Mouse (Mus musculus): ENCODE measurements at regions not wholly inside any gene's neighbourhood (a gene's known extent, or its start where the extent isn't known, plus 50 kb on each side); places are given as distances from the start of the nearest gene placed in this dataset.

- H3K9me3 ChIP-seq (replicated peaks; ENCODE audit: low read length) = peaks cover 10% of the 10 kb centered on the region
- H3K4me2 ChIP-seq (ENCODE audit: insufficient read depth, low read depth, poor library complexity, severe bottlenecking) = no peak overlapping the region
- H3K79me2 ChIP-seq (replicated peaks; ENCODE audit: control insufficient read depth, extremely low read depth, insufficient read depth, poor library complexity, severe bottlenecking) = no peaks in the 10 kb centered on the region
- H3K27ac ChIP-seq (ENCODE audit: insufficient read depth, low read depth) = no peak overlapping the region
- dilution Hi-C loops (cut with MboI; ENCODE audit: extremely low pct_ligation_motif_present, extremely low pct_unique_long_range_greater_than_20kb, low sequenced_read_pairs) (no loop called here), in situ Hi-C loops (cut with MboI; ENCODE audit: low pct_ligation_motif_present, low pct_unique_long_range_greater_than_20kb, low sequenced_read_pairs) (no loop called here)
- no peak for DNase-seq (ENCODE audit: extremely low read depth)
- H3K9ac ChIP-seq (ENCODE audit: insufficient read depth, low read depth) = no peak overlapping the region
- no peaks in the 10 kb centered on the region for H3K36me3 ChIP-seq (replicated peaks in 1 of 2; ENCODE audit: control insufficient read depth in 1 of 2, insufficient read depth in 1 of 2, low read length in 1 of 2)
- peaks cover 0 to 6% of the 10 kb centered on the region in 2 experiments; a peak in 1 of 4 replicates for H3K4me1 ChIP-seq (ENCODE audit: control insufficient read depth in 1 of 2, insufficient read depth in 2 of 2)
- H3K4me3 ChIP-seq (replicated peaks in 1 of 3; ENCODE audit: low read depth in 2 of 3, low read length in 2 of 3, poor library complexity in 1 of 3) = no peak overlapping the region
- H3K27me3 ChIP-seq (replicated peaks) = no peaks in the 10 kb centered on the region
- no peak for TF ChIP-seq NELFE (IDR thresholded peaks at IDR 0.05; ENCODE audit: low read depth, low read length)
- no peak for TF ChIP-seq MAFK (IDR thresholded peaks at IDR 0.05; ENCODE audit: insufficient replicate concordance, low read length)
- no peak for TF ChIP-seq RAD21 (IDR thresholded peaks at IDR 0.05; ENCODE audit: low read depth, low read length)
- no peak for TF ChIP-seq ETS1 (conservative IDR thresholded peaks at IDR 0.05; ENCODE audit: low read depth, low read length)
- no peak for TF ChIP-seq SMC3 (IDR thresholded peaks at IDR 0.05; ENCODE audit: low read depth, low read length)
These were observed 162.2 kb upstream of the Ubl3 start for GRCm38 (mm10) chr5:148714807-148715206.

GRCm38 (mm10) chr5:148713796-148714195, 161.2 kb upstream of the Ubl3 start:
- no peak overlapping the region for H3K4me3 ChIP-seq (replicated peaks in 1 of 3; ENCODE audit: low read depth in 2 of 3, low read length in 2 of 3, poor library complexity in 1 of 3)
- H3K9ac ChIP-seq (ENCODE audit: insufficient read depth, low read depth) = no peak overlapping the region
- TF ChIP-seq ZMIZ1 (IDR thresholded peaks at IDR 0.05; ENCODE audit: low read depth, low read length) = no peak
- no peak for TF ChIP-seq JUND (conservative IDR thresholded peaks at IDR 0.05; ENCODE audit: low read depth, low read length)
- no peak for TF ChIP-seq TCF12 (IDR thresholded peaks at IDR 0.05; ENCODE audit: low read depth, low read length)
- H3K9me3 ChIP-seq (replicated peaks; ENCODE audit: low read length) = peaks cover 8% of the 10 kb centered on the region
- no peak for DNase-seq (ENCODE audit: extremely low read depth)
- H3K27ac ChIP-seq (ENCODE audit: insufficient read depth, low read depth) = no peak overlapping the region
- no peaks in the 10 kb centered on the region for H3K27me3 ChIP-seq (replicated peaks)
- H3K79me2 ChIP-seq (replicated peaks; ENCODE audit: control insufficient read depth, extremely low read depth, insufficient read depth, poor library complexity, severe bottlenecking) = no peaks in the 10 kb centered on the region
- in situ Hi-C loops (cut with MboI; ENCODE audit: low pct_ligation_motif_present, low pct_unique_long_range_greater_than_20kb, low sequenced_read_pairs) (no loop called here), dilution Hi-C loops (cut with MboI; ENCODE audit: extremely low pct_ligation_motif_present, extremely low pct_unique_long_range_greater_than_20kb, low sequenced_read_pairs) (no loop called here)
- no peak overlapping the region for H3K4me2 ChIP-seq (ENCODE audit: insufficient read depth, low read depth, poor library complexity, severe bottlenecking)
- H3K36me3 ChIP-seq (replicated peaks in 1 of 2; ENCODE audit: control insufficient read depth in 1 of 2, insufficient read depth in 1 of 2, low read length in 1 of 2) = no peaks in the 10 kb centered on the region
- H3K4me1 ChIP-seq (ENCODE audit: control insufficient read depth in 1 of 2, insufficient read depth in 2 of 2) = peaks cover 4 to 16% of the 10 kb centered on the region in 2 experiments

DNA sequence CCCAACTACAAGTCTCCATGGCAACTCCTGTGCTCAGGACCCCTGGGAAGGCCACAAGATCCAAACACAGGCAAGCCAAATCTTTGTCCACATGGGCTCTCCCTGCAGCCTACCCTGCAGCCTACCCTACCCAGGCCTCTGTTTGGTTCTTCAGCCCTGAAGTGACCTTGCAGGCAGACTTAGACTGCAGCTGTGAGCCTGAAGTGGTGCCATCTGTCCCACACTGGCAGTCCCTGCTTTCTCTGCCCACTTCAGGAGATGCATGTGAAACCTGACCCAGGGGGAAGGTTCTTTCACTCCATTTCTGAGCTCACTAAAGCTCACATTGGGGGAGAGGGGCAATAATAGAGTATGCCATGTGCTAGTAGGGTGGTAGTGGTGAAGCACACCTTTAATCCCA, 160.4 kb upstream of the Ubl3 start:
- no peak for TF ChIP-seq TBP (conservative IDR thresholded peaks at IDR 0.05; ENCODE audit: low read depth, low read length)
- no peak for TF ChIP-seq USF2 (conservative IDR thresholded peaks at IDR 0.05; ENCODE audit: low read depth, low read length)
- TF ChIP-seq RCOR1 (conservative IDR thresholded peaks at IDR 0.05; ENCODE audit: low read depth, low read length) = no peak
- no peak for TF ChIP-seq BHLHE40 (IDR thresholded peaks at IDR 0.05; ENCODE audit: low read depth, low read length)
- no peak for TF ChIP-seq RAD21 (IDR thresholded peaks at IDR 0.05; ENCODE audit: low read depth, low read length)
- TF ChIP-seq HCFC1 (IDR thresholded peaks at IDR 0.05; ENCODE audit: low read depth, low read length) = no peak

More for the DNA sequence above, 160.4 kb upstream of the Ubl3 start:
- Histone ChIP-seq H3K9ac (ENCODE audit: insufficient read depth, low read depth) (no peak overlapping the region), H3K27me3 (replicated peaks) (no peaks in the 10 kb centered on the region), H3K79me2 (replicated peaks; ENCODE audit: control insufficient read depth, extremely low read depth, insufficient read depth, poor library complexity, severe bottlenecking) (no peaks in the 10 kb centered on the region), H3K4me1 (ENCODE audit: control insufficient read depth in 1 of 2, insufficient read depth in 2 of 2) (peaks cover 6 to 24% of the 10 kb centered on the region in 2 experiments), H3K4me2 (ENCODE audit: insufficient read depth, low read depth, poor library complexity, severe bottlenecking) (no peak overlapping the region), H3K27ac (ENCODE audit: insufficient read depth, low read depth) (no peak overlapping the region), H3K36me3 (replicated peaks in 1 of 2; ENCODE audit: control insufficient read depth in 1 of 2, insufficient read depth in 1 of 2, low read length in 1 of 2) (no peaks in the 10 kb centered on the region), H3K9me3 (replicated peaks; ENCODE audit: low read length) (peaks cover 2% of the 10 kb centered on the region), H3K4me3 (replicated peaks in 1 of 3; ENCODE audit: low read depth in 2 of 3, low read length in 2 of 3, poor library complexity in 1 of 3) (no peak overlapping the region)
- no peak for DNase-seq (ENCODE audit: extremely low read depth)
- dilution Hi-C loops (cut with MboI; ENCODE audit: extremely low pct_ligation_motif_present, extremely low pct_unique_long_range_greater_than_20kb, low sequenced_read_pairs) = no loop called here
- in situ Hi-C loops (cut with MboI; ENCODE audit: low pct_ligation_motif_present, low pct_unique_long_range_greater_than_20kb, low sequenced_read_pairs) = no loop called here

Data from CH12.LX (cell line).